Mouse (Mus musculus): ENCODE measurements around the gene Zfp626. TPM values are rescaled to one million over a fixed set of nuclear protein-coding genes. Genes with fewer than 3 reads are reported as not detected.
A peak's percentile ranks its signal among the peaks of the same experiment; 100 is the strongest.

The Zfp626 gene
- polyA plus RNA-seq, 1 experiment from 2014 or later, result 2.0 TPM

DNA sequence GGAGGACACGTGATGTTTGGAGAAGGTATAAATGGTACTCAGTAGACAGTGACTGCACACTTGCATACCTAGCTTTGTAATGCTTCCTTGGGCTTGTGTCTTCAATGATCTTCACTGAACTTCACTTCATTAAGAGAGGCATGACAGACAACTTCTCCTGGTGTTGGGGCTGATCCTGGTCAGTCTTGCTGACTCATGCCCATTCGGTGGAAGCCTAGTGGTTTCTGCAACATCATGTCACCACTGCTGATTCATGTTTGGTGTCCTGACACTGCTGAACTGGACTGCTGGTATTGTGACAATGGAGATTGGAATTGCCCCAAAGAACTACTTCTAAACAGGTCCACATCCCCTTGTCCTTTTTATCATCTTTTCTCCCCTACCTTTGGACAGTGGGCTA is 27.1 kb downstream of the Zfp626 start:
- DNase-seq (ENCODE audit: low spot score), result no peak
- no peaks in the 10 kb centered on the region for H3K36me3 ChIP-seq (ENCODE audit: insufficient read depth, low read length)
- no peaks in the 10 kb centered on the region for H3K4me1 ChIP-seq (ENCODE audit: insufficient read depth, low read depth, low read length)
- H3K9ac ChIP-seq (replicated peaks; ENCODE audit: low read depth), result no peak overlapping the region
- no peak overlapping the region for H3K4me2 ChIP-seq (replicated peaks; ENCODE audit: low read depth, low read length)
- ATAC-seq, result no peak
- no peak overlapping the region for H3K27ac ChIP-seq (ENCODE audit: low read length)
- TF ChIP-seq CTCF (IDR thresholded peaks at IDR 0.05), result no peak
- TF ChIP-seq EP300 (IDR thresholded peaks at IDR 0.05), result no peak
- WGBS, result 80% methylated on average over 2 of the region's 2 CpGs
- H3K9me3 ChIP-seq (ENCODE audit: low read length), result no peaks in the 10 kb centered on the region
- H3K27me3 ChIP-seq (replicated peaks; ENCODE audit: insufficient read depth, low read length), result no peaks in the 10 kb centered on the region
- H3K4me3 ChIP-seq (ENCODE audit: low read depth, low read length), result no peak overlapping the region

DNA sequence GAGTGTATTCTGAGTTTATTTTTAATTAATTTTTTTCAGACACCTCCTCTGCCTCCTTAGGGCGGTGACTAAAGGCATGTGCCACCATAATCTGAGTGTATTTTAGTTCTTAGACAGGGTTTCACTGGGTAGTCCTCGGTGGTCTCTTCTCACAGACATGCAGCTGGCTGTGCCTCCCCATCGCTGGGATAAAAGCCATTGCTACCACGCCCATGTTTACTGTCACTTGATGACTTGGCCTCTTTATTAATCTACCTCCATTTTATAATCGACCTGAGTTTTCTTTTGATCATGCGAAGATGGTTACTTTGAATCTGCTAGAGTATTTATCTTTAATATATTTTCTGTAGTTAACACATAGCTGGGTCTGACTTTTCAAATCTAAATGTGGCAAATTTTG is 30.9 kb downstream of the Zfp626 start:
- H3K9me3 ChIP-seq (ENCODE audit: low read length), result no peaks in the 10 kb centered on the region
- no peak for ATAC-seq

GRCm38 (mm10) chr7:27838323-27839249 is 31.6 kb downstream of the Zfp626 start, which contains the start of gene Zfp59:
Gene Zfp59 (plus strand): TSS chr7:27838607.
- Histone ChIP-seq H3K4me3 (ENCODE audit: low read depth, low read length) (peak within 1 kb of the TSS; percentile 43), H3K4me1 (ENCODE audit: insufficient read depth, low read depth, low read length) (no peaks in the 10 kb centered on the region), H3K36me3 (ENCODE audit: insufficient read depth, low read length) (no peaks in the 10 kb centered on the region), H3K27me3 (replicated peaks; ENCODE audit: insufficient read depth, low read length) (no peaks in the 10 kb centered on the region), H3K9me3 (ENCODE audit: low read length) (no peaks in the 10 kb centered on the region), H3K27ac (ENCODE audit: low read length) (peak within 1 kb of the TSS; percentile 83), H3K9ac (replicated peaks; ENCODE audit: low read depth) (peak within 1 kb of the TSS; percentile 39), H3K4me2 (replicated peaks; ENCODE audit: low read depth, low read length) (peak within 1 kb of the TSS; percentile 62)
- TF ChIP-seq CTCF (IDR thresholded peaks at IDR 0.05) (peak; percentile 13; the same call in 1 of the 2 replicates), EP300 (IDR thresholded peaks at IDR 0.05) (no peak)
- DNase-seq (ENCODE audit: low spot score) (peak; percentile 95), ATAC-seq (peak; percentile 100)
- WGBS, result 3% methylated on average over 33 of the region's 34 CpGs

More for the DNA sequence above, 30.9 kb downstream of the Zfp626 start:
- H3K27ac ChIP-seq (ENCODE audit: low read length), result peak overlapping the region; percentile 83
- TF ChIP-seq CTCF (IDR thresholded peaks at IDR 0.05) (no peak), EP300 (IDR thresholded peaks at IDR 0.05) (no peak)
- peak overlapping the region; percentile 39 for H3K9ac ChIP-seq (replicated peaks; ENCODE audit: low read depth)
- H3K4me1 ChIP-seq (ENCODE audit: insufficient read depth, low read depth, low read length), result no peaks in the 10 kb centered on the region
- H3K4me3 ChIP-seq (ENCODE audit: low read depth, low read length), result peak overlapping the region; percentile 43
- H3K36me3 ChIP-seq (ENCODE audit: insufficient read depth, low read length), result no peaks in the 10 kb centered on the region
- WGBS, result 21% methylated on average over 6 of the region's 6 CpGs
- H3K4me2 ChIP-seq (replicated peaks; ENCODE audit: low read depth, low read length), result peak overlapping the region; percentile 62
- peak; percentile 5 for DNase-seq (ENCODE audit: low spot score)
- no peaks in the 10 kb centered on the region for H3K27me3 ChIP-seq (replicated peaks; ENCODE audit: insufficient read depth, low read length)

DNA sequence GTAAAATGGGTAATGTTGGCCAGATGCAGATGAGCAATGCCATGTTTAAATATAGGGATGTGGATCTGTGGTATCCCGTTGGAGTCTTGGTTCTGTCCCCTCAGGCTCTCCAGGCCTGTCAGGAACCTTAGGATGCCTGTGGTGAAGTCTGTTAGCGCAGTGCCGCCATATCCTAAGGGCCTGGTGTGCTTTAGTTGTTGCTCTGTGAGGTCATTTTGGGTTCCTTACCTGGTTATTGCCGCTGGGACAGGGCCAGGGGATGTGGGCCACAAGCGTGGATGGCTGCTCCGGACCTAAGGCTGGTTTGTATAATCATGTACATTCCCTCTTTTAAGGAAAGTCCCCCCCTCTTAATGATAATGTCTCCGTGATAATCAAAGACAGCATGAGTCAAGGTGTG is 32.6 kb downstream of the Zfp626 start:
- H3K4me3 ChIP-seq (ENCODE audit: low read depth, low read length), result no peak overlapping the region
- H3K9ac ChIP-seq (replicated peaks; ENCODE audit: low read depth), result no peak overlapping the region
- H3K4me2 ChIP-seq (replicated peaks; ENCODE audit: low read depth, low read length), result no peak overlapping the region
- no peak overlapping the region for H3K27ac ChIP-seq (ENCODE audit: low read length)
- H3K36me3 ChIP-seq (ENCODE audit: insufficient read depth, low read length), result no peaks in the 10 kb centered on the region
- no peaks in the 10 kb centered on the region for H3K27me3 ChIP-seq (replicated peaks; ENCODE audit: insufficient read depth, low read length)
- no peaks in the 10 kb centered on the region for H3K9me3 ChIP-seq (ENCODE audit: low read length)
- H3K4me1 ChIP-seq (ENCODE audit: insufficient read depth, low read depth, low read length), result no peaks in the 10 kb centered on the region
- 91% methylated on average over 7 of the region's 7 CpGs for WGBS
- ATAC-seq (no peak), DNase-seq (ENCODE audit: low spot score) (no peak)
- TF ChIP-seq CTCF (IDR thresholded peaks at IDR 0.05) (no peak), EP300 (IDR thresholded peaks at IDR 0.05) (no peak)

- ATAC-seq (no peak), DNase-seq (ENCODE audit: low spot score) (no peak)
- no peak overlapping the region for H3K9ac ChIP-seq (replicated peaks; ENCODE audit: low read depth)
- 79% methylated on average over 6 of the region's 6 CpGs for WGBS
- no peaks in the 10 kb centered on the region for H3K9me3 ChIP-seq (ENCODE audit: low read length)
- no peak overlapping the region for H3K4me2 ChIP-seq (replicated peaks; ENCODE audit: low read depth, low read length)
- H3K36me3 ChIP-seq (ENCODE audit: insufficient read depth, low read length), result no peaks in the 10 kb centered on the region
- no peak overlapping the region for H3K4me3 ChIP-seq (ENCODE audit: low read depth, low read length)
- TF ChIP-seq CTCF (IDR thresholded peaks at IDR 0.05), result no peak
- no peak for TF ChIP-seq EP300 (IDR thresholded peaks at IDR 0.05)
- no peaks in the 10 kb centered on the region for H3K4me1 ChIP-seq (ENCODE audit: insufficient read depth, low read depth, low read length)
- H3K27ac ChIP-seq (ENCODE audit: low read length), result no peak overlapping the region
- H3K27me3 ChIP-seq (replicated peaks; ENCODE audit: insufficient read depth, low read length), result no peaks in the 10 kb centered on the region
Measured at GRCm38 (mm10) chr7:27840104-27840503, 33.1 kb downstream of the Zfp626 start.

DNA sequence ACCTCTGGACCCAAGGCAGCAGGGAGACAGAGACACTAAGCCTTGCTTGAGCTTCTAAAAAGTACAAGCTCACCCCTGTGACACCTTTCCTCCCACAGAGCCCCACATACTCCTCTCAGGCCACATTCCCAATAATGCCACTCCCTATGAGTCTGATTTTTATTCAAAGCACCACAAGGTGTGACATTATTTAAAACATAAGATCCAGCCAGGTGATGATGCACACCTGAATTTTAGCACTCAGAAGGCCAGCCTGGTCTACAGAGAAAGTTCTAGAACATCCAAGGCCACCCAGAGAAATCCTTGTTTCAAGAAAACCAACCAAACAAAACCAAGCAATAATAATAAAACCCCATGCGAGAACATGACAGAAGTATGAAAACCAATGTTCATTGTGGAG is 50.2 kb downstream of the Zfp626 start, which contains the start of gene Zfp607a:
TSS of gene Zfp607a (plus strand) at position 301 of the 400 bp plus-strand sequence.
- no peaks in the 10 kb centered on the region for H3K9me3 ChIP-seq (ENCODE audit: low read length)
- H3K4me1 ChIP-seq (ENCODE audit: insufficient read depth, low read depth, low read length), result peaks cover 4% of the 10 kb centered on the region
- DNase-seq (ENCODE audit: low spot score), result no peak
- no peak within 1 kb of the TSS for H3K4me2 ChIP-seq (replicated peaks; ENCODE audit: low read depth, low read length)
- H3K4me3 ChIP-seq (ENCODE audit: low read depth, low read length), result no peak within 1 kb of the TSS
- no peak within 1 kb of the TSS for H3K27ac ChIP-seq (ENCODE audit: low read length)
- H3K36me3 ChIP-seq (ENCODE audit: insufficient read depth, low read length), result no peaks in the 10 kb centered on the region; the same call in 1 of the 2 replicates
- no peak for TF ChIP-seq EP300 (IDR thresholded peaks at IDR 0.05)
- no peak for TF ChIP-seq CTCF (IDR thresholded peaks at IDR 0.05)
- ATAC-seq, result no peak
- no peaks in the 10 kb centered on the region for H3K27me3 ChIP-seq (replicated peaks; ENCODE audit: insufficient read depth, low read length)
- 97% methylated on average over 1 of the region's 1 CpGs for WGBS
- H3K9ac ChIP-seq (replicated peaks; ENCODE audit: low read depth), result no peak within 1 kb of the TSS

Measured in lung, postnatal 0 days (tissue).